Mouse (Mus musculus) stomach, postnatal 0 days (tissue): ENCODE results near the gene Mast4.

Source experiments
- CTCF ChIP-seq: IDR thresholded peaks from 2 replicates; pipeline ENCODE4 v1.5.1; 2016; ENCODE audit warnings: antibody characterized with exemption, low read depth, mild to moderate bottlenecking, moderate library complexity
- EP300 ChIP-seq: optimal IDR thresholded peaks from 2 replicates; pipeline ENCODE3; 2016; ENCODE audit warnings: antibody characterized with exemption

DNA sequence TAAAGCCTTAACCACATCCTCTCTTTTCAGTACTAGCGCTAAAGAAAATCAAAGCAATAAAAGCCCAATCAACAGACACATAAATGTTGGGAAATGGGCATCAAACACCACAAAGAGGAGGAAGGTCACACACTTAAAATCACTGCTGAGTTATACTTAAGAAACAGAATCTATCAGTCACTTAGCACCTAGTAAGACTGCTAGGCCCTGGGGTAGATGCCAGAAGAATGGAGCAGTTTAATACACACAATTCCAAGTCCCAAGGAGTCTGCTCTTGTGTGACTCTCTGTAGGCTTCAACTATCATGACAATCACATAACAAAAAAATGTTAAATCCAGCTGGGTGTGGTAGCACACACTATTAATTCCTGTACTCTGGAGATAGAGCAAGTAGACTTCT lies 483.0 kb downstream of the Mast4 start:
- no peak for TF ChIP-seq CTCF
- no peak for TF ChIP-seq EP300
